Mouse (Mus musculus) ovary, adult 18-20 months (tissue): ENCODE results near the gene Olfr1134.
"Not testable (repeated sequence)": the region's sequence is repeated elsewhere in the genome, so short reads cannot be mapped to it uniquely, and the experiment has no call there.

Experiments
- DNase-seq: peaks from one replicate; pipeline ENCODE4 v3.0.0; 2022; ENCODE audit warnings: low spot score, mixed read lengths

Olfr1134 gene

GRCm38 (mm10) chr2:87658360-87658759, at the start of gene Olfr1134:
Olfr1134 (minus strand) TSS chr2:87658460.
- no peak for DNase-seq

GRCm38 (mm10) chr2:87693847-87694246, 35.6 kb upstream of the Olfr1134 start, which contains the start of gene Olfr1136:
Olfr1136 (minus strand) TSS chr2:87693947.
- DNase-seq = no peak

DNA sequence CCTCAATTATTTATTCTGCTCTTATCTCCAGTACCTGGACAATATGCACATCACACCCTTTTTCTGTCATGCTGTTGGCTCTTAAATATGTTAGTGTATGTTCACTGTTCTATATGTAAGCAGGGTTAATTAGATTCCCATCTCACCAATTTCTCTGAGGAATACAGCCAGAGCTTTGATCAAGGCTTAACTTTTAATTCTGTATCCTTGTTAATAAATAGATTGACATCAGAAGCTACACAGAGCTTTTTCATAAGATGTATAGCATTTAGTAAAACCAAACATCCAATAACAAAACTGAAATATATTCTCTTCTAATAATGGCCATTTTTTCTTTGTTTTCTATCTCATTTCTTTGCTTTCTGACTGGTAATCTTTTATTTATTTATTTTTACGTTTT, 15.3 kb upstream of the Olfr1134 start, which contains the start of gene Olfr1135:
Gene Olfr1135 (minus strand): TSS at position 101 of the 400 bp plus-strand sequence.
- DNase-seq = no peak

GRCm38 (mm10) chr2:87647274-87647673, 11.0 kb downstream of the Olfr1134 start, which contains the start of gene Olfr1133:
Olfr1133 (minus strand) TSS chr2:87647374.
- DNase-seq = no peak

GRCm38 (mm10) chr2:87642441-87642840, 15.8 kb downstream of the Olfr1134 start:
- DNase-seq = no peak

DNA sequence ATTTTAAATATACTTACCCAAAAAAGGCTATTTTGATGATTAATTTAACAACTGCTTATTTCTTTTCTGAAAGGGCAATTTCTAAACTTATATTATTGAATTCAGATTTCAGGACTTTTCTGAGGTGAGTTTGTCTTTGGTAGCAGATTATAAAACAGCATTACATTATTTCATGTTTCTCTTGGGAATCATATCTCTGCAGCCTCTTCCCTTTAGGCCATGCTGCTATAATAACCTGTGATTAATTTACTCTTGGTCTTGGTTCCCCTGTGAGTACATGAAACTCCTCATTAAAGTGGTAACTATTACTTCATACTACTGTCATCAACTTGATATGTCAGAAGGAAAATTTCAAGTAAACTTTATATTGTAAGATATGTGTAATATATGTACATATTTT, 20.8 kb downstream of the Olfr1134 start, which contains the start of gene Olfr1132:
Gene Olfr1132 (minus strand): TSS at position 101 of the 400 bp plus-strand sequence.
- no peak for DNase-seq

- no peak for DNase-seq
These were observed 31.5 kb downstream of the Olfr1134 start, which contains the start of gene Olfr1131 for GRCm38 (mm10) chr2:87626804-87627203. Olfr1131 (plus strand) TSS chr2:87627104.

- not testable (repeated sequence) for DNase-seq
These were observed 52.3 kb downstream of the Olfr1134 start, which contains the start of gene Olfr1130 for GRCm38 (mm10) chr2:87605912-87606311. Olfr1130 (plus strand) TSS chr2:87606212.
